Mouse (Mus musculus) G1E (cell line): ENCODE measurements at regions not wholly inside any gene's neighbourhood (a gene's known extent, or its start where the extent isn't known, plus 50 kb on each side); places are given as distances from the start of the nearest gene placed in this dataset.

ENCODE experiments used
- CTCF ChIP-seq: IDR thresholded peaks from 2 replicates; pipeline ENCODE4 v1.5.1; 2012; ENCODE audit warnings: low read depth, low read length, inconsistent platforms, mixed read lengths
- GATA1 ChIP-seq: IDR thresholded peaks from 2 replicates; pipeline ENCODE4 v1.6.1; 2012; ENCODE audit warnings: borderline replicate concordance, low read length, inconsistent platforms, mixed read lengths
- POLR2AphosphoS5 ChIP-seq: IDR thresholded peaks from 2 replicates; pipeline ENCODE4 v1.6.1; 2012; ENCODE audit warnings: low read depth, low read length, inconsistent platforms; ENCODE audit not compliant: insufficient replicate concordance

DNA sequence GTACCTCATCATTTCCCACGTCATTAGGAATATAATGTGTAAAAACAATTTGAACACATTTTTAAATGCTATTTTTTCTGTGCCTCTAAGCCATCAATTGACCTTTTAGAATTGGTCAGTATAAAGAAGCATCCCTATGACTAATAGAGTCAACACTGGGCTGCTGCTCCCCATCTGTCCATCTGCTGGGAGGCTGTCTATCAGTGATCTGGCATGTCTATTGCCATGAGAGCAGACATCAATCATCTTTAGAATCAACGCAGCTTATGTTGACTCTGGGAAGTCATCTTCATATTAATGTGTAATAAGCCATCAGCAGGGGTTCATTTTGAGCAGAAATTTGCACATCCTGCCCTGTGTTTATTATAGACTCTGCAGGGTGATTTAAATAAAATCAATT is 94.9 kb upstream of the Usp25 start:
- TF ChIP-seq POLR2AphosphoS5 (no peak), CTCF (no peak), GATA1 (no peak)
